Mouse (Mus musculus) neural tube, postnatal 0 days (tissue): ENCODE measurements around the gene Cyp2b23. TPM values are rescaled to one million over a fixed set of nuclear protein-coding genes. Genes with fewer than 3 reads are reported as not detected.

Source experiments
- polyA plus RNA-seq: library from polyadenylated mRNA; unstranded; fragments of >200 nt; fragmentation: Nextera tagmentation; extraction: Ambion mirVana; gene quantifications from 2 replicates; pipeline ENCODE4 v1.2.1, GENCODE M21; 2015

The Cyp2b23 gene
- not detected in 2 replicates for polyA plus RNA-seq

GRCm38 (mm10) chr7:26686337-26686736 lies at the start of gene Cyp2b23:
Cyp2b23 (minus strand) TSS chr7:26686437.

GRCm38 (mm10) chr7:26618364-26618763 lies 67.9 kb downstream of the Cyp2b23 start, which contains the start of gene Vmn1r185:
Vmn1r185 (minus strand) TSS chr7:26618464.

Other genes starting within 250 kb of the Cyp2b23 start
- gene Nlrp9a, start 151.4 kb downstream of the Cyp2b23 start, polyA plus RNA-seq, result not detected in 2 replicates
- not detected in 2 replicates for gene Vmn1r185, start 68.0 kb downstream of the Cyp2b23 start, polyA plus RNA-seq
- gene Cyp2b19, start 70.7 kb upstream of the Cyp2b23 start, polyA plus RNA-seq, result 0.15 and 0.32 TPM in 2 replicates
- gene Cyp2g1, start 122.5 kb upstream of the Cyp2b23 start, polyA plus RNA-seq, result not detected in 2 replicates
- 0.19 TPM in 1 of 2 replicates, not detected in the other for gene Cyp2a5, start 148.9 kb upstream of the Cyp2b23 start, polyA plus RNA-seq